Mouse (Mus musculus) bone marrow macrophage, adult 2 months (primary cell): ENCODE results near the gene Clta. TPM values are rescaled to one million over a fixed set of nuclear protein-coding genes. Genes with fewer than 3 reads are reported as not detected.

ENCODE experiments used
- H3K27ac ChIP-seq: 2 replicates; pipeline ENCODE4 v1.5.1; 2012; ENCODE audit warnings: low read depth, low read length; ENCODE audit not compliant: insufficient read depth
- H3K4me1 ChIP-seq: 2 replicates; pipeline ENCODE4 v1.6.1; 2012; ENCODE audit warnings: low read length; ENCODE audit not compliant: control insufficient read depth, insufficient read depth
- H3K4me3 ChIP-seq: 2 replicates; pipeline ENCODE4 v1.5.1; 2012; ENCODE audit warnings: mild to moderate bottlenecking, low read length, moderate library complexity; ENCODE audit not compliant: insufficient read depth
- CTCF ChIP-seq: IDR thresholded peaks from 2 replicates; pipeline ENCODE4 v1.5.1; 2012; ENCODE audit warnings: low read depth, mild to moderate bottlenecking, low read length, moderate library complexity
- POLR2A ChIP-seq: IDR thresholded peaks from 2 replicates; pipeline ENCODE4 v1.6.1; 2012; ENCODE audit warnings: mild to moderate bottlenecking, low read depth, low read length, borderline replicate concordance
- polyA plus RNA-seq: library from polyadenylated mRNA; stranded (reverse); fragments of >200 nt; gene quantifications from 2 replicates; pipeline ENCODE4 v1.2.4, GENCODE M21; 2012; ENCODE audit not compliant: missing spikeins, insufficient read depth, insufficient read length

Clta gene
- polyA plus RNA-seq, 1 experiment, result 840 TPM

GRCm38 (mm10) chr4:44069411-44069810 is 65.2 kb downstream of the Clta start:
- no peak overlapping the region for H3K4me3 ChIP-seq
- TF ChIP-seq CTCF (no peak), POLR2A (no peak)
- H3K27ac ChIP-seq, result no peak overlapping the region
- peaks cover 11% of the 10 kb centered on the region for H3K4me1 ChIP-seq

GRCm38 (mm10) chr4:44070641-44071040 is 66.4 kb downstream of the Clta start:
- TF ChIP-seq CTCF (no peak), POLR2A (no peak)
- Histone ChIP-seq H3K4me1 (0 out of 2 replicates have a peak, but pooled peaks cover 8% of the 10 kb centered on the region), H3K27ac (no peak overlapping the region), H3K4me3 (no peak overlapping the region)

GRCm38 (mm10) chr4:44071741-44072145 is 67.5 kb downstream of the Clta start:
- Histone ChIP-seq H3K4me1 (0 out of 2 replicates have a peak, but pooled peaks cover 8% of the 10 kb centered on the region), H3K4me3 (peak overlapping the region; percentile 77), H3K27ac (peak overlapping the region; percentile 44)
- TF ChIP-seq POLR2A (no peak), CTCF (no peak)

GRCm38 (mm10) chr4:44072146-44072872 is 68.1 kb downstream of the Clta start:
- Histone ChIP-seq H3K27ac (peak overlapping the region; percentile 44), H3K4me1 (0 out of 2 replicates have a peak, but pooled peaks cover 8% of the 10 kb centered on the region), H3K4me3 (peak overlapping the region; percentile 77)
- TF ChIP-seq CTCF, result no peak
- TF ChIP-seq POLR2A, result no peak

GRCm38 (mm10) chr4:44072873-44073441 is 68.7 kb downstream of the Clta start:
- H3K27ac ChIP-seq, result 0 out of 2 replicates have a peak overlapping the region, but pooled peaks have one; percentile 3
- no peak for TF ChIP-seq CTCF
- no peak for TF ChIP-seq POLR2A
- peak overlapping the region; percentile 77 for H3K4me3 ChIP-seq
- 0 out of 2 replicates have a peak, but pooled peaks cover 8% of the 10 kb centered on the region for H3K4me1 ChIP-seq

- no peak for TF ChIP-seq CTCF
- TF ChIP-seq POLR2A, result no peak
- Histone ChIP-seq H3K4me1 (0 out of 2 replicates have a peak, but pooled peaks cover 8% of the 10 kb centered on the region), H3K4me3 (no peak overlapping the region), H3K27ac (no peak overlapping the region)
These were observed 69.5 kb downstream of the Clta start for GRCm38 (mm10) chr4:44073799-44074198.

GRCm38 (mm10) chr4:44074422-44074821 is 70.2 kb downstream of the Clta start:
- no peak overlapping the region for H3K4me3 ChIP-seq
- H3K27ac ChIP-seq, result no peak overlapping the region
- TF ChIP-seq POLR2A (no peak), CTCF (no peak)
- H3K4me1 ChIP-seq, result 0 out of 2 replicates have a peak, but pooled peaks cover 8% of the 10 kb centered on the region

GRCm38 (mm10) chr4:44078358-44078933 is 74.2 kb downstream of the Clta start:
- 0 out of 2 replicates have a peak, but pooled peaks cover 2% of the 10 kb centered on the region for H3K4me1 ChIP-seq
- no peak overlapping the region for H3K4me3 ChIP-seq
- H3K27ac ChIP-seq, result no peak overlapping the region
- TF ChIP-seq POLR2A, result no peak
- TF ChIP-seq CTCF, result no peak

Other genes starting within 250 kb of the Clta start
- gene Olfr159, start 233.4 kb upstream of the Clta start, polyA plus RNA-seq, result not detected in 2 replicates
- gene Olfr156, start 180.6 kb upstream of the Clta start, polyA plus RNA-seq, result not detected in 2 replicates
- 0.33 TPM in 1 of 2 replicates, not detected in the other for gene Olfr157, start 164.3 kb upstream of the Clta start, polyA plus RNA-seq
- gene Olfr155, start 152.9 kb upstream of the Clta start, polyA plus RNA-seq, result not detected in 2 replicates
- 0.12 and 0.84 TPM in 2 replicates for gene Reck, start 128.9 kb upstream of the Clta start, polyA plus RNA-seq
- 1.8 and 2.1 TPM in 2 replicates for gene Glipr2, start 47.1 kb upstream of the Clta start, polyA plus RNA-seq
- gene Ccin, start 21.0 kb upstream of the Clta start, polyA plus RNA-seq, result not detected in 2 replicates
- 6.6 and 11.5 TPM in 2 replicates for gene Gne, start 79.7 kb downstream of the Clta start, polyA plus RNA-seq
- gene Rnf38, start 229.3 kb downstream of the Clta start, polyA plus RNA-seq, result 65.0 and 80.7 TPM in 2 replicates